Mouse (Mus musculus) liver, embryonic 16.5 days (tissue): ENCODE results near the gene Olfr222. TPM values are rescaled to one million over a fixed set of nuclear protein-coding genes. Genes with fewer than 3 reads are reported as not detected.

Source experiments
- polyA plus RNA-seq: library from polyadenylated mRNA; unstranded; fragments of >200 nt; fragmentation: Nextera tagmentation; extraction: Ambion mirVana; gene quantifications from 2 replicates; pipeline ENCODE4 v1.2.1, GENCODE M21; 2015

Olfr222 gene
- polyA plus RNA-seq, 1 experiment from 2014 or later: not detected

Other genes starting within 250 kb of the Olfr222 start
- gene Prss38, start 200.6 kb downstream of the Olfr222 start, polyA plus RNA-seq: not detected in 2 replicates
- gene Jmjd4, start 126.2 kb downstream of the Olfr222 start, polyA plus RNA-seq: 3.4 and 3.7 TPM in 2 replicates
- gene Snap47, start 125.0 kb downstream of the Olfr222 start, polyA plus RNA-seq: 26.3 and 28.7 TPM in 2 replicates
- 1.0 and 1.4 TPM in 2 replicates for gene Zfp867, start 103.8 kb downstream of the Olfr222 start, polyA plus RNA-seq
- gene Zkscan17, start 49.5 kb downstream of the Olfr222 start, polyA plus RNA-seq: 4.5 and 4.8 TPM in 2 replicates
- gene Nlrp3, start 34.7 kb downstream of the Olfr222 start, polyA plus RNA-seq: 0.63 and 0.89 TPM in 2 replicates
- gene Olfr223, start 17.1 kb upstream of the Olfr222 start, polyA plus RNA-seq: not detected in 2 replicates
- 5.7 and 6.6 TPM in 2 replicates for gene Mprip, start 85.1 kb upstream of the Olfr222 start, polyA plus RNA-seq
- gene Pld6, start 211.4 kb upstream of the Olfr222 start, polyA plus RNA-seq: 2.1 and 2.5 TPM in 2 replicates
- gene Flcn, start 233.8 kb upstream of the Olfr222 start, polyA plus RNA-seq: 15.3 and 19.3 TPM in 2 replicates